Mouse (Mus musculus): ENCODE results near the gene Sox13. TPM values are rescaled to one million over a fixed set of nuclear protein-coding genes. Genes with fewer than 3 reads are reported as not detected.

Gene Sox13
- polyA plus RNA-seq, 1 experiment from 2014 or later = 14.8 TPM

- Histone ChIP-seq H3K4me3 (ENCODE audit: low read depth, low read length) (no peak overlapping the region), H3K4me2 (replicated peaks; ENCODE audit: low read depth, low read length) (no peak overlapping the region), H3K36me3 (ENCODE audit: insufficient read depth, low read length) (peaks cover 22% of the 10 kb centered on the region), H3K27ac (ENCODE audit: low read length) (no peak overlapping the region), H3K9ac (replicated peaks; ENCODE audit: low read depth) (no peak overlapping the region), H3K9me3 (ENCODE audit: low read length) (no peaks in the 10 kb centered on the region), H3K27me3 (replicated peaks; ENCODE audit: insufficient read depth, low read length) (no peaks in the 10 kb centered on the region), H3K4me1 (ENCODE audit: insufficient read depth, low read depth, low read length) (no peaks in the 10 kb centered on the region)
- ATAC-seq (no peak), DNase-seq (ENCODE audit: low spot score) (no peak)
- WGBS = 66% methylated on average over 11 of the region's 11 CpGs
- TF ChIP-seq CTCF (IDR thresholded peaks at IDR 0.05) = no peak
- no peak for TF ChIP-seq EP300 (IDR thresholded peaks at IDR 0.05)
These were observed 38.0 kb downstream of the Sox13 start for GRCm38 (mm10) chr1:133386209-133386608.

GRCm38 (mm10) chr1:133385506-133385905 is 38.7 kb downstream of the Sox13 start:
- no peak overlapping the region for H3K9ac ChIP-seq (replicated peaks; ENCODE audit: low read depth)
- no peaks in the 10 kb centered on the region for H3K27me3 ChIP-seq (replicated peaks; ENCODE audit: insufficient read depth, low read length)
- H3K4me1 ChIP-seq (ENCODE audit: insufficient read depth, low read depth, low read length) = no peaks in the 10 kb centered on the region
- H3K4me3 ChIP-seq (ENCODE audit: low read depth, low read length) = no peak overlapping the region
- 33% methylated on average over 9 of the region's 9 CpGs for WGBS
- no peak overlapping the region for H3K4me2 ChIP-seq (replicated peaks; ENCODE audit: low read depth, low read length)
- ATAC-seq = peak; percentile 53
- TF ChIP-seq EP300 (IDR thresholded peaks at IDR 0.05) (no peak), CTCF (IDR thresholded peaks at IDR 0.05) (peak; percentile 96)
- H3K27ac ChIP-seq (ENCODE audit: low read length) = no peak overlapping the region
- peak; percentile 81 for DNase-seq (ENCODE audit: low spot score)
- no peaks in the 10 kb centered on the region for H3K9me3 ChIP-seq (ENCODE audit: low read length)
- peaks cover 17% of the 10 kb centered on the region for H3K36me3 ChIP-seq (ENCODE audit: insufficient read depth, low read length)

GRCm38 (mm10) chr1:133383157-133383783 is 40.9 kb downstream of the Sox13 start:
- H3K27me3 ChIP-seq (replicated peaks; ENCODE audit: insufficient read depth, low read length) = no peaks in the 10 kb centered on the region
- WGBS = 93% methylated on average over 14 of the region's 14 CpGs
- no peak overlapping the region for H3K27ac ChIP-seq (ENCODE audit: low read length)
- peaks cover 12% of the 10 kb centered on the region for H3K36me3 ChIP-seq (ENCODE audit: insufficient read depth, low read length)
- TF ChIP-seq EP300 (IDR thresholded peaks at IDR 0.05) (no peak), CTCF (IDR thresholded peaks at IDR 0.05) (no peak)
- H3K9ac ChIP-seq (replicated peaks; ENCODE audit: low read depth) = no peak overlapping the region
- H3K4me1 ChIP-seq (ENCODE audit: insufficient read depth, low read depth, low read length) = no peaks in the 10 kb centered on the region; the same call in 1 of the 2 replicates
- H3K4me3 ChIP-seq (ENCODE audit: low read depth, low read length) = no peak overlapping the region
- H3K4me2 ChIP-seq (replicated peaks; ENCODE audit: low read depth, low read length) = no peak overlapping the region
- no peak for DNase-seq (ENCODE audit: low spot score)
- ATAC-seq = no peak
- no peaks in the 10 kb centered on the region for H3K9me3 ChIP-seq (ENCODE audit: low read length)

- Histone ChIP-seq H3K4me1 (ENCODE audit: insufficient read depth, low read depth, low read length) (no peaks in the 10 kb centered on the region; the same call in 1 of the 2 replicates), H3K27me3 (replicated peaks; ENCODE audit: insufficient read depth, low read length) (no peaks in the 10 kb centered on the region), H3K36me3 (ENCODE audit: insufficient read depth, low read length) (peaks cover 12% of the 10 kb centered on the region), H3K4me3 (ENCODE audit: low read depth, low read length) (no peak overlapping the region), H3K9ac (replicated peaks; ENCODE audit: low read depth) (no peak overlapping the region), H3K4me2 (replicated peaks; ENCODE audit: low read depth, low read length) (no peak overlapping the region), H3K27ac (ENCODE audit: low read length) (no peak overlapping the region), H3K9me3 (ENCODE audit: low read length) (no peaks in the 10 kb centered on the region)
- TF ChIP-seq EP300 (IDR thresholded peaks at IDR 0.05) (no peak), CTCF (IDR thresholded peaks at IDR 0.05) (no peak)
- ATAC-seq (peak; percentile 11), DNase-seq (ENCODE audit: low spot score) (no peak)
- 57% methylated on average over 12 of the region's 12 CpGs for WGBS
These were observed 41.5 kb downstream of the Sox13 start for GRCm38 (mm10) chr1:133382552-133383155.

GRCm38 (mm10) chr1:133382008-133382407 is 42.2 kb downstream of the Sox13 start:
- 9% methylated on average over 9 of the region's 9 CpGs for WGBS
- H3K4me3 ChIP-seq (ENCODE audit: low read depth, low read length) = no peak overlapping the region
- DNase-seq (ENCODE audit: low spot score) (peak; percentile 88), ATAC-seq (peak; percentile 63)
- H3K36me3 ChIP-seq (ENCODE audit: insufficient read depth, low read length) = peaks cover 12% of the 10 kb centered on the region
- no peak overlapping the region for H3K4me2 ChIP-seq (replicated peaks; ENCODE audit: low read depth, low read length)
- TF ChIP-seq EP300 (IDR thresholded peaks at IDR 0.05) = no peak
- peak; percentile 99 for TF ChIP-seq CTCF (IDR thresholded peaks at IDR 0.05)
- no peaks in the 10 kb centered on the region for H3K27me3 ChIP-seq (replicated peaks; ENCODE audit: insufficient read depth, low read length)
- H3K27ac ChIP-seq (ENCODE audit: low read length) = no peak overlapping the region
- no peaks in the 10 kb centered on the region; the same call in 1 of the 2 replicates for H3K4me1 ChIP-seq (ENCODE audit: insufficient read depth, low read depth, low read length)
- H3K9me3 ChIP-seq (ENCODE audit: low read length) = no peaks in the 10 kb centered on the region
- no peak overlapping the region for H3K9ac ChIP-seq (replicated peaks; ENCODE audit: low read depth)

- 61% methylated on average over 14 of the region's 14 CpGs for WGBS
- Histone ChIP-seq H3K36me3 (ENCODE audit: insufficient read depth, low read length) (peaks cover 12% of the 10 kb centered on the region), H3K4me1 (ENCODE audit: insufficient read depth, low read depth, low read length) (no peaks in the 10 kb centered on the region; the same call in 1 of the 2 replicates), H3K27me3 (replicated peaks; ENCODE audit: insufficient read depth, low read length) (no peaks in the 10 kb centered on the region), H3K9ac (replicated peaks; ENCODE audit: low read depth) (no peak overlapping the region), H3K27ac (ENCODE audit: low read length) (no peak overlapping the region), H3K9me3 (ENCODE audit: low read length) (no peaks in the 10 kb centered on the region), H3K4me3 (ENCODE audit: low read depth, low read length) (no peak overlapping the region), H3K4me2 (replicated peaks; ENCODE audit: low read depth, low read length) (no peak overlapping the region)
- ATAC-seq (no peak), DNase-seq (ENCODE audit: low spot score) (peak; percentile 77)
- TF ChIP-seq CTCF (IDR thresholded peaks at IDR 0.05) (peak; percentile 77), EP300 (IDR thresholded peaks at IDR 0.05) (no peak)
These were observed 43.7 kb downstream of the Sox13 start for GRCm38 (mm10) chr1:133380347-133381065.
